Mouse (Mus musculus) cortical plate, adult 2 months (tissue): Measurements from ENCODE around the gene Cbwd1.

Experiments
- CTCF ChIP-seq: fragments of 200-500 bp; IDR thresholded peaks from 2 replicates; pipeline ENCODE4 v1.5.1; 2011; ENCODE audit warnings: mild to moderate bottlenecking, control low read depth, low read length; ENCODE audit not compliant: insufficient read depth; ENCODE audit errors: extremely low read depth
- POLR2A ChIP-seq: fragments of 200-500 bp; IDR thresholded peaks from 2 replicates; pipeline ENCODE4 v1.6.1; 2011; ENCODE audit warnings: mild to moderate bottlenecking, low read length, control low read depth; ENCODE audit not compliant: insufficient read depth; ENCODE audit errors: extremely low read depth

- no peak for TF ChIP-seq CTCF
- TF ChIP-seq POLR2A: no peak
These were observed 24.3 kb downstream of the Cbwd1 start for GRCm38 (mm10) chr19:24937084-24937483.
